Mouse (Mus musculus) heart, embryonic 13.5 days (tissue): ENCODE data around the gene Pcyt2. TPM values are rescaled to one million over a fixed set of nuclear protein-coding genes. Genes with fewer than 3 reads are reported as not detected.
A peak's percentile ranks its signal among the peaks of the same experiment; 100 is the strongest.

ENCODE experiments used
- ATAC-seq: fragments of 200-750 bp; cut with Nextera tagmentation; 2 replicates; pipeline ENCODE4 v1.8.0; 2017; ENCODE audit warnings: moderate TSS enrichment; ENCODE audit not compliant: insufficient number of reproducible peaks, low FRiP score, low TSS enrichment; ENCODE audit errors: extremely low read depth
- H3K27ac ChIP-seq: fragments of 300-500 bp; sonication (generic); replicated peaks from 2 replicates; pipeline ENCODE4 v1.5.1; 2015; ENCODE audit warnings: moderate library complexity, mild to moderate bottlenecking, inconsistent platforms
- H3K27me3 ChIP-seq: fragments of 300-500 bp; sonication (generic); replicated peaks from 2 replicates; pipeline ENCODE4 v1.6.1; 2015; ENCODE audit warnings: mild to moderate bottlenecking, inconsistent platforms
- H3K36me3 ChIP-seq: fragments of 300-500 bp; sonication (generic); 2 replicates; pipeline ENCODE4 v1.6.1; 2015; ENCODE audit warnings: mild to moderate bottlenecking, inconsistent platforms
- H3K4me1 ChIP-seq: fragments of 300-500 bp; sonication (generic); 2 replicates; pipeline ENCODE4 v1.6.1; 2015; ENCODE audit warnings: inconsistent platforms
- H3K4me2 ChIP-seq: fragments of 300-500 bp; sonication (generic); 2 replicates; pipeline ENCODE4 v1.6.1; 2015; ENCODE audit warnings: inconsistent platforms, mild to moderate bottlenecking, moderate library complexity
- H3K4me3 ChIP-seq: fragments of 300-500 bp; sonication (generic); 2 replicates; pipeline ENCODE4 v1.5.1; 2015; ENCODE audit warnings: moderate library complexity, mild to moderate bottlenecking, inconsistent platforms
- H3K9ac ChIP-seq: fragments of 300-500 bp; sonication (generic); 2 replicates; pipeline ENCODE4 v1.6.1; 2015; ENCODE audit warnings: inconsistent platforms, mild to moderate bottlenecking, moderate library complexity
- H3K9me3 ChIP-seq: fragments of 300-500 bp; sonication (generic); 2 replicates; pipeline ENCODE4 v1.6.1; 2016; ENCODE audit warnings: inconsistent platforms
- WGBS: fragments of 180-500 bp; shearing (Covaris S2); methylation state at CpG from one replicate; pipeline ENCODE4 v1.1.7; 2015; ENCODE audit warnings: mixed read lengths; 5-methylcytosine and 5-hydroxymethylcytosine counted together
- microRNA-seq: library from miRNA; unstranded; fragments of <30 nt; microRNA quantifications from one replicate; pipeline ENCODE4, GENCODE M21; 2016
- polyA plus RNA-seq: library from polyadenylated mRNA; unstranded; fragments of >200 nt; fragmentation: Nextera tagmentation; extraction: Ambion mirVana; gene quantifications from 2 replicates; pipeline ENCODE4 v1.2.1, GENCODE M21; 2015

The Pcyt2 gene
- polyA plus RNA-seq, 1 experiment from 2014 or later: 71.8 TPM

DNA sequence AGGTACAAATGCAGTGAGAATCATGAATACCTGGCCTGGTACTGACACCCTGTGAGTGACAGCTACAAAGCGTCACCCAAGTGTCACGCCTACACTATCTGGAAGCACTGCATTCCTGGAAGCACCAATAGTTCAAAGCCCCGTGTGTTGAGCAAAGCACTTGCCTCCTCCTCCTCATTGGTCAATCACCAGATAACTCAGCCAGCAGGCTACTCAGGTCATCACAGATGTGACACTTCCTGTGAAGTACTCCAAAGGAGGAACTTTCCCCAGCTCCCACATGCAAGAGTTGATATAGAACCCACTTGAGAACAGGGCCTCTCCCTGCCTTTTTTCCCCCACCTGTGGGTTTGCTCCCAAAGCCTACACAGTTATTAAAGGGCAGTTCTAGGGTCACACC, 46.6 kb downstream of the Pcyt2 start:
- ATAC-seq: no peak
- Histone ChIP-seq H3K4me3 (peak overlapping the region; percentile 94), H3K4me1 (peaks cover 34% of the 10 kb centered on the region), H3K9ac (peak overlapping the region; percentile 98), H3K27ac (no peak overlapping the region), H3K4me2 (peak overlapping the region; percentile 97), H3K27me3 (no peaks in the 10 kb centered on the region), H3K36me3 (peaks cover 53% of the 10 kb centered on the region), H3K9me3 (no peaks in the 10 kb centered on the region)
- 35% methylated on average over 3 of the region's 3 CpGs for WGBS

DNA sequence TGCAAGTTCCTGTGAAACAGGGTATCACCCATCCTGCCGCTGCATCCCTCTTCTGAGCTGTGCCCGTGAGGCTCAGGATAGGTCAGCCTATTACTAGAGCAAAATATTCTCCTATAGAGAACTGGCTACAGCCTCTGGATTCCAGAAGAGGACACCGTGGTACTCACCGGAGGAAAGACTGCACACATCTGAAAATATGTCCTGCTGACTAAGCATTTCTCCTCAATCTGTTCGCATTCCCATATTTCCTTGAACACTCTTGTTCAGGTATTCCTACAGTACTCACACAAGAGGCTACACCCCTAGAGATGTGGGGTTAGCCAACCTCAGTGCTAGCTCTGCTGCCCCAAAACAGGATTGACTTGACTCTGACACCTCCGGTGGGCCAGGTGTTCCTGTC, 49.4 kb downstream of the Pcyt2 start:
- Histone ChIP-seq H3K27ac (no peak overlapping the region), H3K36me3 (peaks cover 81% of the 10 kb centered on the region), H3K4me2 (no peak overlapping the region), H3K4me1 (peaks cover 22% of the 10 kb centered on the region), H3K4me3 (no peak overlapping the region), H3K9me3 (no peaks in the 10 kb centered on the region), H3K27me3 (no peaks in the 10 kb centered on the region), H3K9ac (no peak overlapping the region)
- ATAC-seq: no peak
- 91% methylated on average over 6 of the region's 6 CpGs for WGBS

DNA sequence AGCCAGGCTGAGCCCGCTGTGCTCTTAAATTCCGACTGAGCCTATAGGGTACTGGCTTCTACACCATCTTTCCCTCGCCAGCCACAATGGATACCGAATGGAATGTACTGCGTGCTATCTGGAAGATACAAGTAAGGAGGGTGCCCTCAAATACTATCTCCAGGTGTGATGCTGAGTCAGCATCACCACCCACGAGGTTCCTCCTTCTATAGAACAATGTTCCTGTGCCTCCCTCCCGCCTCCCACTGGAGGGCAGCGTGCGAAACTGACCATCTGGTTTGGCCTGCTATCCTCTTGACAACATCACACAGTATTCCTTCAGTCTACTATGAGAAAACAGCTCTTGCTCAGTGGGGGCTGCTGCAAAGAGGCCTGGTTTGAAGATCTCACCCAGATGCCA, 52.6 kb downstream of the Pcyt2 start:
- 77% methylated on average over 9 of the region's 9 CpGs for WGBS
- H3K4me1 ChIP-seq: peaks cover 4% of the 10 kb centered on the region; the same call in 1 of the 2 replicates
- H3K4me3 ChIP-seq: no peak overlapping the region
- H3K27me3 ChIP-seq: no peaks in the 10 kb centered on the region
- peaks cover 100% of the 10 kb centered on the region for H3K36me3 ChIP-seq
- H3K4me2 ChIP-seq: no peak overlapping the region
- no peak for ATAC-seq
- H3K9ac ChIP-seq: no peak overlapping the region
- no peak overlapping the region for H3K27ac ChIP-seq
- no peaks in the 10 kb centered on the region for H3K9me3 ChIP-seq

DNA sequence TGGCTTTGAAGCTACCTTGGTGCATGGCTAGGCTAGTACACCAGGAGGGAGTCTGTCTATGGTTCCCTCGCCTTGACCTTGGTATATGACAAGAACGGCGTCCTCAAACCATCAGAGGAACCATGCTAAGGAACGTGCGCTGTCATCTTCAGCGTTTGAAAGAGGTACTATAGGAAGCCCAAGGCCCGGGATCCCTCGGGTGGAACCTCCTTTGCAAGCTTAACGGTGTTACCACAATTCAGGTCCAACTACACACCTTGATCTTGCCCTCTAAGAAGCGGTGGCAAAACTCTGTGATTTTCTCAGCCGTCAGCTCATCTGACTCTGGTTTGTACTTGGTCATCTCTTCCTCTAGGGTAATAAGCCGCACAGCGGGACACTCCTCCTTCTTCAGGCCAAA, 54.8 kb downstream of the Pcyt2 start:
- Histone ChIP-seq H3K36me3 (peaks cover 93% of the 10 kb centered on the region), H3K9ac (no peak overlapping the region), H3K4me1 (peaks cover 4% of the 10 kb centered on the region; the same call in 1 of the 2 replicates), H3K27me3 (no peaks in the 10 kb centered on the region), H3K27ac (no peak overlapping the region), H3K4me3 (no peak overlapping the region), H3K4me2 (no peak overlapping the region), H3K9me3 (no peaks in the 10 kb centered on the region)
- 94% methylated on average over 13 of the region's 13 CpGs for whole genome bisulfite sequencing
- ATAC-seq: no peak

DNA sequence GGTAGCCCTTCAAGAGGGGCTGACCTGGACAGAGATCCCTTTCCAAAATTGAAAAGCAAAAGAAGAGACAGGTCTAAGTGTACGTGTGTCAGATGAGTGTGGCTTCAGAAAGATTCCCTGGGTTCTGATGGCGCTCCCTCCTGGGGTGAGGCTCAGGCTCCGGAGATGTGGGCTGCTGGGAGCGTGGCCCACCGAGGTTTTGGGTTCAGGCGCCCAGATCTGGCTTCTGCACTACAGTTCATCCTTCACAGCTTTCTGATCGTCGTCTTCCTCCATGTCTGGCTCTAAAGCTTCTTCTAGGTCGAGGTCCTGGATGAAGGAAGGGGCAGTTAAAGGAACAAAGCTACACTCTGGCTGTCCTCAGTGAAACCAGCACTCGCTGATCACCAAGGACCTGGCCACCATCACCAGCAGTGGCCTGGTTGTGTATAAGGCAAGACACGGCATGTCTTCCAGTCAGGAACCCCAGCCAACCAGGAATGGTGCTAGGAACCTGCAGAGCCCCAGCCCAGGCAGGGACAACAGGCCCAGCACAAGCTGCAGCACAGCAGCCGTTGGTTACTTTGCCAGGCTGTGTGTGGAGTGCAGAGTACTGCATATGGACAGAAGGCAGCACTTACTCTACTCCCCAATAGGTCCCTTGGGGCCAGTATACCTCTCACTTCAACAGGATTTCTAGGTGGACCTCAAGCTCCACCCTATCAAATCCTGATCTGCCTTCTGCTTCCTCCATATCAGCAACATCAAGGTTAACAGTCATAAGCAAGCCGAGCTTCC, 56.6 kb downstream of the Pcyt2 start:
- no peak overlapping the region for H3K9ac ChIP-seq
- no peak for ATAC-seq
- H3K4me1 ChIP-seq: no peaks in the 10 kb centered on the region
- H3K36me3 ChIP-seq: peaks cover 82% of the 10 kb centered on the region
- no peak overlapping the region for H3K4me3 ChIP-seq
- H3K27me3 ChIP-seq: no peaks in the 10 kb centered on the region
- WGBS: 88% methylated on average over 13 of the region's 13 CpGs
- no peak overlapping the region for H3K4me2 ChIP-seq
- H3K9me3 ChIP-seq: 0 out of 2 replicates have a peak, but pooled peaks cover 6% of the 10 kb centered on the region
- H3K27ac ChIP-seq: no peak overlapping the region

Small RNAs within 50 kb of the gene (microRNA-seq; reads per million reads assigned to microRNA genes)
- not detected for gene Mir6936

Other genes starting within 250 kb of the Pcyt2 start
- 29.1 and 33.5 TPM in 2 replicates for gene Faap100, start 239.2 kb downstream of the Pcyt2 start, polyA plus RNA-seq
- gene Nploc4, start 180.2 kb downstream of the Pcyt2 start, polyA plus RNA-seq: 28.2 and 28.3 TPM in 2 replicates
- not detected in 2 replicates for gene Tspan10, start 175.3 kb downstream of the Pcyt2 start, polyA plus RNA-seq
- gene Pde6g, start 164.4 kb downstream of the Pcyt2 start, polyA plus RNA-seq: not detected in 2 replicates
- 14.2 and 16.6 TPM in 2 replicates for gene Oxld1, start 159.9 kb downstream of the Pcyt2 start, polyA plus RNA-seq
- 19.1 and 21.1 TPM in 2 replicates for gene Ccdc137, start 159.8 kb downstream of the Pcyt2 start, polyA plus RNA-seq
- gene Arl16, start 150.3 kb downstream of the Pcyt2 start, polyA plus RNA-seq: 36.4 and 39.3 TPM in 2 replicates
- gene Mrpl12, start 133.3 kb downstream of the Pcyt2 start, polyA plus RNA-seq: 212 and 228 TPM in 2 replicates
- gene Slc25a10, start 126.1 kb downstream of the Pcyt2 start, polyA plus RNA-seq: 42.9 and 43.2 TPM in 2 replicates
- gene Gcgr, start 87.2 kb downstream of the Pcyt2 start, polyA plus RNA-seq: 2.1 and 2.4 TPM in 2 replicates
- 134 and 140 TPM in 2 replicates for gene Mcrip1, start 68.2 kb downstream of the Pcyt2 start, polyA plus RNA-seq
- gene Ppp1r27, start 66.8 kb downstream of the Pcyt2 start, polyA plus RNA-seq: not detected in 2 replicates
- gene P4hb, start 44.7 kb downstream of the Pcyt2 start, polyA plus RNA-seq: 427 and 448 TPM in 2 replicates
- gene Arhgdia, start 36.3 kb downstream of the Pcyt2 start, polyA plus RNA-seq: 435 and 436 TPM in 2 replicates
- gene Alyref, start 19.6 kb downstream of the Pcyt2 start, polyA plus RNA-seq: 253 and 284 TPM in 2 replicates
- 174 and 199 TPM in 2 replicates for gene Anapc11, start 19.5 kb downstream of the Pcyt2 start, polyA plus RNA-seq
- gene Npb, start 9.5 kb downstream of the Pcyt2 start, polyA plus RNA-seq: 14.9 and 18.6 TPM in 2 replicates
- 17.7 and 20.4 TPM in 2 replicates for gene Sirt7, start 7.3 kb upstream of the Pcyt2 start, polyA plus RNA-seq
- gene Mafg, start 15.7 kb upstream of the Pcyt2 start, polyA plus RNA-seq: 18.1 and 19.9 TPM in 2 replicates
- 22.2 and 23.5 TPM in 2 replicates for gene Pycr1, start 25.8 kb upstream of the Pcyt2 start, polyA plus RNA-seq
- 13.0 and 13.9 TPM in 2 replicates for gene Myadml2, start 30.2 kb upstream of the Pcyt2 start, polyA plus RNA-seq
- 2.3 and 2.7 TPM in 2 replicates for gene Notum, start 43.2 kb upstream of the Pcyt2 start, polyA plus RNA-seq
- gene Aspscr1, start 55.0 kb upstream of the Pcyt2 start, polyA plus RNA-seq: 105 and 109 TPM in 2 replicates
- gene Cenpx, start 95.8 kb upstream of the Pcyt2 start, polyA plus RNA-seq: 120 and 122 TPM in 2 replicates
- 27.8 and 28.1 TPM in 2 replicates for gene Lrrc45, start 96.0 kb upstream of the Pcyt2 start, polyA plus RNA-seq
- gene Rac3, start 103.5 kb upstream of the Pcyt2 start, polyA plus RNA-seq: 6.4 and 9.8 TPM in 2 replicates
- gene Dcxr, start 109.3 kb upstream of the Pcyt2 start, polyA plus RNA-seq: 7.5 and 7.6 TPM in 2 replicates
- gene Cbr2, start 114.2 kb upstream of the Pcyt2 start, polyA plus RNA-seq: 2.1 and 3.8 TPM in 2 replicates
- gene Hmga1b, start 144.9 kb upstream of the Pcyt2 start, polyA plus RNA-seq: 1.8 and 2.6 TPM in 2 replicates
- 21.4 and 24.5 TPM in 2 replicates for gene Rfng, start 166.3 kb upstream of the Pcyt2 start, polyA plus RNA-seq
- 139 and 146 TPM in 2 replicates for gene Gps1, start 166.3 kb upstream of the Pcyt2 start, polyA plus RNA-seq
- gene Dus1l, start 178.5 kb upstream of the Pcyt2 start, polyA plus RNA-seq: 40.8 and 45.2 TPM in 2 replicates
- 23.2 and 26.4 TPM in 2 replicates for gene Fasn, start 206.6 kb upstream of the Pcyt2 start, polyA plus RNA-seq